Mouse (Mus musculus) C2C12 (cell line): ENCODE measurements around the gene Gm20696. TPM values are rescaled to one million over a fixed set of nuclear protein-coding genes. Genes with fewer than 3 reads are reported as not detected.

Experiments
- H3K27me3 ChIP-seq: one replicate; pipeline ENCODE4 v1.6.1; 2011; ENCODE audit not compliant: control insufficient read depth, insufficient read depth, insufficient read length
- H3K36me3 ChIP-seq: one replicate; pipeline ENCODE4 v1.6.1; 2011; ENCODE audit not compliant: control insufficient read depth, insufficient read depth
- H3K4me3 ChIP-seq: one replicate; pipeline ENCODE4 v1.5.1; 2011; ENCODE audit warnings: mild to moderate bottlenecking, control low read depth; ENCODE audit not compliant: poor library complexity, insufficient read depth, severe bottlenecking
- H3K79me2 ChIP-seq: one replicate; pipeline ENCODE4 v1.6.1; 2011; ENCODE audit not compliant: control insufficient read depth, insufficient read depth
- H3K79me3 ChIP-seq: one replicate; pipeline ENCODE4 v1.6.1; 2011; ENCODE audit warnings: low read depth, control low read depth
- H3ac ChIP-seq: one replicate; pipeline ENCODE3; 2011; ENCODE audit warnings: low read depth; ENCODE audit not compliant: control insufficient read depth, insufficient read length
- CEBPB ChIP-seq: IDR thresholded peaks from one replicate; pipeline ENCODE4 v1.6.1; 2011; ENCODE audit warnings: low read depth, mild to moderate bottlenecking, control low read depth, moderate library complexity
- CTCF ChIP-seq: IDR thresholded peaks from one replicate; pipeline ENCODE4 v1.5.1; 2011; ENCODE audit not compliant: control insufficient read depth, insufficient read depth, insufficient read length
- FOSL1 ChIP-seq: IDR thresholded peaks from one replicate; pipeline ENCODE4 v1.8.0; 2011; ENCODE audit warnings: mild to moderate bottlenecking, low read length; ENCODE audit not compliant: poor library complexity, insufficient read depth, severe bottlenecking
- MAX ChIP-seq: IDR thresholded peaks from one replicate; pipeline ENCODE4 v1.6.1; 2011; ENCODE audit warnings: mild to moderate bottlenecking, control low read depth
- MYOD1 ChIP-seq: IDR thresholded peaks from one replicate; pipeline ENCODE4 v1.6.1; 2011; ENCODE audit warnings: low read depth; ENCODE audit not compliant: control insufficient read depth, insufficient read length
- MYOG ChIP-seq: IDR thresholded peaks from one replicate; pipeline ENCODE4 v1.6.1; 2011; ENCODE audit not compliant: control insufficient read depth, insufficient read length; ENCODE audit errors: extremely low read depth
- USF1 ChIP-seq: IDR thresholded peaks from one replicate; pipeline ENCODE4 v1.6.1; 2011; ENCODE audit warnings: low read depth, mild to moderate bottlenecking, control low read depth, moderate library complexity
- polyA plus RNA-seq: library from polyadenylated mRNA; unstranded; fragments of >200 nt; fragmentation: generic; extraction: Trizol; gene quantifications from one replicate; pipeline ENCODE4 v1.2.1, GENCODE M21; 2012; ENCODE audit warnings: missing spikeins

Gene Gm20696
- polyA plus RNA-seq, 1 experiment, result 0.20 TPM

DNA sequence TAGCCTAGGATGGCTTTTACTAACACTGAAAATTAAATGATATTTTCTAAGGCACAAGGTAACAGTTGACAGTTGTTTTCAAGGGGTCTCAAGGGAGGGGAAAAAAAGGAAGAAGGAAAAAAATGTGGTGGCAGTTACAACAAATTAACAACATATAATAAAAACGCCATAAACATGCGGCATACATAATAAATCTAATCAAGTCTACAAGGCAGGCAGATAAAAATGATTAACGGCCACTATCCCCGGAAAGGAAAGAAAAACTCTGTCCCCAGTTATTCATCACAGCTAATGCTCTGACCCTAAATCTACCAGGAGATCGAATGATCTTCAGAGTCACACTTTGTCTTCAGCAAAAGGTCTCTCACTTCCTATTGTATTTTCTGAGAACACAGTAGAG is 330.4 kb downstream of the Gm20696 start:
- Histone ChIP-seq H3K79me2 (no peaks in the 10 kb centered on the region), H3K27me3 (no peaks in the 10 kb centered on the region), H3K79me3 (no peaks in the 10 kb centered on the region), H3K36me3 (no peaks in the 10 kb centered on the region), H3ac (no peak overlapping the region), H3K4me3 (no peak overlapping the region)
- TF ChIP-seq MAX (no peak), CTCF (no peak), MYOG (no peak), MYOD1 (no peak), FOSL1 (no peak), CEBPB (no peak), USF1 (no peak)

DNA sequence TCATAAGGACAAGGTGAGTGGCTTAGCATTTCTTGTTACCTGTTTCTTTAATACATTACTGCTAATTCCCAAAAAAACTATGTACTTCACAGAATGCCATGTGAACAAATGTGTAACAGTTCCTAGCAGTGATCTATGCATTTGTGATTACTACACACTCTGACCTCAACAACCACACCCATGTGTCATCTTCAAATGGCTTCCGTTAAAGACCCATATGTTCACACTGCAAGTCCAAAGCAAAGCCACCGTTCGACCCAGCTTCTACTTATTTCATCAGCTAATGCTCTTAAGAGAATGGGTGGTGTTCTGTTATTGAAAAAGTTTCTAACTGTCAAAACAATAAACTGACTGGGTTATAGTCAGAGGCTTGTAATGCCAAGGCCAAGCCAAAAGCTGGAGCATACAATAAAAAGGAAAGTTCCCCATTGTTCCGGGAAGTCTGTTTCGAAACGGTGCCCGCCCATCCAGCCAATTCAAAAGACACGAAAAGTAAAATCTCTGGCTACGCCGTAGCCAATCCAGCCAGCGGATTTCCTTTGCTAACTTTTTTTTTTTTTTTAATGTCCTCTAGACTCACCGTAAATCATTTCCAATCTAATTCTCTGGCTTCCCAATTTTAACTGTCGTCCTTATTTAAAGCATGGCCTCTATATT is 331.3 kb downstream of the Gm20696 start:
- Histone ChIP-seq H3K79me2 (no peaks in the 10 kb centered on the region), H3ac (no peak overlapping the region), H3K4me3 (no peak overlapping the region), H3K36me3 (no peaks in the 10 kb centered on the region), H3K27me3 (no peaks in the 10 kb centered on the region), H3K79me3 (no peaks in the 10 kb centered on the region)
- TF ChIP-seq USF1 (no peak), FOSL1 (no peak), MYOD1 (no peak), MAX (no peak), CTCF (no peak), MYOG (no peak), CEBPB (no peak)

DNA sequence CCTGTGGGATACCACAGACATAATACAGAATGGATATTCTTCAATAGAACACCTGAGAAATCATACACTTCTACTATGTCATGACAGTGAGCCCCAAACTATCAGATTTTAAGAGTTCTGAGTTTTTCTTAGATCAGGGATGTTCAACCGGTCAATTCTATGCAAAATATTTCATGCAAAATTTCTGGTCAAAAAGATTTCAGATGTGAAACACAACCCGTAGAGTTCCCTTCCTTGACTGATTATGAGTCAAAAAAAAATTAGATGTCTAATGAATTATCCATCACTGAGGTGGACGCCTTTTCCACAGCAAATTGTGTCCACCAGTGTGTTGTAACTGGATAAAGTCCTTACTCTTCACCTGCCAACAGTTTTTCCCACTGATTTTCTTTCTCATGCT is 332.3 kb downstream of the Gm20696 start:
- no peak for TF ChIP-seq MYOG
- TF ChIP-seq CEBPB, result no peak
- no peak for TF ChIP-seq USF1
- TF ChIP-seq MAX, result no peak
- no peak for TF ChIP-seq FOSL1
- TF ChIP-seq MYOD1, result no peak
- no peak for TF ChIP-seq CTCF
- Histone ChIP-seq H3K79me2 (no peaks in the 10 kb centered on the region), H3K4me3 (no peak overlapping the region), H3ac (no peak overlapping the region), H3K27me3 (no peaks in the 10 kb centered on the region), H3K79me3 (no peaks in the 10 kb centered on the region), H3K36me3 (no peaks in the 10 kb centered on the region)

DNA sequence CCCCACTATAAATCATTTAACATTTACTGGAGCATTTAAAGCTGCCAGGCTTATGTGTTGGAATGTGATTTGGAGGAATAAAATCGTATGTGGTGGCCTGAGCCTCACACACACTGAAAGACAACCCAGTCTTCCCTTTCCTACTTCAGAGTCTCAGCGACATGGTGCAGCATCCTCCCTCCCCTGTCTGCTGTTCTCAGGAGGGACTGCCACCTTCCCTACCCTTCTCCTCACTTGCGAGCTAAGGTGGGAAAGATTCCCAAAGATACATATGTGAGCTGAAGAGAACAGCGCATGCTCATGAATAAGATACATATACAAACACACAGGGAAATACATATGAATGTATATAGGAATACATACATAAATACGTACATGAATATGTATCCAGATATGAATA is 333.5 kb downstream of the Gm20696 start:
- Histone ChIP-seq H3K79me3 (no peaks in the 10 kb centered on the region), H3K27me3 (no peaks in the 10 kb centered on the region), H3K36me3 (no peaks in the 10 kb centered on the region), H3K79me2 (no peaks in the 10 kb centered on the region), H3K4me3 (no peak overlapping the region), H3ac (no peak overlapping the region)
- TF ChIP-seq MYOD1 (no peak), CEBPB (no peak), CTCF (no peak), USF1 (no peak), FOSL1 (no peak), MAX (no peak), MYOG (no peak)

- no peak for TF ChIP-seq FOSL1
- TF ChIP-seq MAX, result no peak
- TF ChIP-seq MYOG, result no peak
- TF ChIP-seq MYOD1, result no peak
- TF ChIP-seq CEBPB, result no peak
- TF ChIP-seq CTCF, result no peak
- TF ChIP-seq USF1, result no peak
- Histone ChIP-seq H3K36me3 (no peaks in the 10 kb centered on the region), H3K79me3 (no peaks in the 10 kb centered on the region), H3K4me3 (no peak overlapping the region), H3K79me2 (no peaks in the 10 kb centered on the region), H3ac (no peak overlapping the region), H3K27me3 (no peaks in the 10 kb centered on the region)
These were observed 336.4 kb downstream of the Gm20696 start for GRCm38 (mm10) chr6:99330169-99330568.

DNA sequence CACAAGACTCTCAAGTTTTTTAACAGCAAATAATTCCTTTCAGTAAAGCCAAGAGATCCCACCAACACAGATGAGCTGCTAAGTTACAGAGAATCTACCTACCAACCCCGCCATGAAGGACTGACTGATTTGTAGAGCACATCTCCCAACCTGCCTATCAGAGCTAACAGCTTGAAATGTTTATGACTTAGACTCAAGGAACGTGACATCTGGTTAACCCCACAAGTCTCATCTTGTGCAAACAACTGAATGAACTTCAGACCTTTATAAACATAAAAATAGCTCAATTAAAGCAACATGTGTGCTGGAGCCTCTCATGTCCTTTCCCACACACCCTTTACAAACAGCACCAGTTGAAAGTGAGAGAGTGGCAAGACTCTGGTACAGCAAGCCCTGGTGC is 338.0 kb downstream of the Gm20696 start:
- H3K36me3 ChIP-seq, result no peaks in the 10 kb centered on the region
- H3K79me2 ChIP-seq, result no peaks in the 10 kb centered on the region
- no peak for TF ChIP-seq CEBPB
- TF ChIP-seq MAX, result no peak
- no peak for TF ChIP-seq USF1
- TF ChIP-seq MYOD1, result no peak
- no peak for TF ChIP-seq CTCF
- no peak for TF ChIP-seq FOSL1
- TF ChIP-seq MYOG, result no peak
- H3K79me3 ChIP-seq, result no peaks in the 10 kb centered on the region
- H3K4me3 ChIP-seq, result no peak overlapping the region
- H3K27me3 ChIP-seq, result no peaks in the 10 kb centered on the region
- H3ac ChIP-seq, result no peak overlapping the region
